Mouse (Mus musculus): Measurements from ENCODE around the gene Tex19.1.

The Tex19.1 gene

DNA sequence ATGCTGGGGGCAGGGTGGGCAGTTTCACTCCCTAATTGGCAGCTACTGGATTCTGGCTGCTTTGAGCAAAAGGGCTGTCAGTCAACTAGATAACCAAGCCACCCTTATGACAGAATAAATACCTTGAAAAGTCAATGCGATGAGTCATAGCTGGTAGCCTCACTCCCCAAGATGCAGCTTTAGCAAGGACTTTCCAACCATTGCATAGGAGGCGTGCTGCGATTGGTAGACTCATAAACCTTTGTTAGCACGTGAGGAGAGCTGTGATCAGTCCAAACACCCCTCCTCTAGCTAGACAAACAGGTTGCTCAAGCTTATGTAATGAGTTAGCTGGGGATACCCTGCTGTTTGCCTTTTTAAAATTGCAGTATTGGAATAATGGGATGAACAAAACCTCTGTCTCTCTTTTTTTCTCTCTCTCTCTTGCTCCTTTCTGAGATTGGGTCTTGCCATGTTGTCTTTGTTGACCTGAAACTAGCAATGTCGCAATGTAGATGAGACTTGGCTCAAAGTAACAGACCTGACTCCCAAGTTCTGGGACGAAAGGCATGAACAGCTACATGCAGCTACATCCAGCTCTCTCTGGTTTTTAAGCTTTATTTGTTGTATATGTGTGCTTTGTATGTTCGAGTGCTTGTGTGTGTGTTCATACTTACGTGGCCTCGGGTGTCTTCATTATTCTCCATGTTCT is 2.5 kb upstream of the Tex19.1 start:
- no peak for DNase-seq (ENCODE audit: low spot score in 2 of 2)

GRCm38 (mm10) chr11:121148193-121148592 is 2.2 kb downstream of the Tex19.1 start:
- no peak for DNase-seq (ENCODE audit: low spot score in 2 of 2)

DNA sequence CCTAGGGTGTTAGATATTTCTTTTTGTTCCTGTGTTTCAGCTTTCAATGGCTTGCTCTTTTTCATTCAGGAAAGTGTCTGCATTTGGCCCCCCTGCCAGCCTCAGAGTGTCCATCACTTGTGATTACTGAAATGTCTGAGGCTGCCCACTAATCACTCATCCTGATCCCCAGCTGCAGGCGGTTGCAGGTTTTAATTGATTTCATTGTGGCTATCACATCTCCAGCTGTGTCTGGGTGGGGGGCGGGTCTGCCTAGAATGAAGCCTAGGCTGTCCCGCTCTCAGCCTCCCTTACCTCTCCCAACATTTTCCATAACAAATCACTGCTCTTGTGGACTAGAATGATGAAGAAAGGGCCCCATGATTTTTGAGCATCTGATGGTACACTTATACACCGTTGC is 8.3 kb downstream of the Tex19.1 start:
- DNase-seq (ENCODE audit: low spot score in 2 of 2), result no peak

DNA sequence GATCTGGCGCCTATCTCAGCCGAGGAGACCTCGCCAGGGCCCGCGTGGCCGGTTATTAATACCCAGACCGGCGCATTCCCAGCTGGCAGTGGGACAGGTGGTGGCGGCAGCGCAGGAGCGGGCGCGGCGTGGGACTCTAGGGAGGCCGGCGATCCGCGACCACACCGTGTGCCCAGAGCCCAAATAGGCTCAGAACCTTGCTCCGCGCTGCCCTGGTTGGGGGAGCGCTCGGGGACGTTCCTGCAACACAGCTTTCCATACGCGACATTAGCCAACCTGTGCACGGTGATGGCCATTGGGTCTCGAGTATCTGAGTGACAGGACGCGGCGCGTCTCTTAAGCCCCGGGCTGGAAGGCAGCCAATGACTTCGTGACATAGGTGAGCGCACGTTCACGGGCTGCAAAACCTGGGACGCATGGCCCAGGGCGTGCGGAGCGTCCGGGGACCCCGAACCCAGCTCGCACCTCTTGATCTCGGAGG is 10.5 kb downstream of the Tex19.1 start:
- DNase-seq (ENCODE audit: low spot score in 2 of 2), result no peak

GRCm38 (mm10) chr11:121159971-121160370 is 14.0 kb downstream of the Tex19.1 start, which contains the start of gene Uts2r:
TSS of gene Uts2r (plus strand) at chr11:121160271.
- no peak for DNase-seq (ENCODE audit: low spot score in 2 of 2)

GRCm38 (mm10) chr11:121160636-121161346 is 14.8 kb downstream of the Tex19.1 start:
- DNase-seq (ENCODE audit: low spot score in 2 of 2), result no peak

GRCm38 (mm10) chr11:121163751-121164150 is 17.8 kb downstream of the Tex19.1 start:
- DNase-seq (ENCODE audit: low spot score in 2 of 2), result no peak

GRCm38 (mm10) chr11:121173203-121173602 is 27.3 kb downstream of the Tex19.1 start:
- no peak for DNase-seq (ENCODE audit: low spot score in 2 of 2)

- DNase-seq (ENCODE audit: low spot score in 2 of 2), result no peak
Observed at GRCm38 (mm10) chr11:121174234-121174633, 28.3 kb downstream of the Tex19.1 start.

- DNase-seq (ENCODE audit: low spot score in 2 of 2), result no peak
Observed at GRCm38 (mm10) chr11:121176285-121177270, 30.6 kb downstream of the Tex19.1 start.

DNA sequence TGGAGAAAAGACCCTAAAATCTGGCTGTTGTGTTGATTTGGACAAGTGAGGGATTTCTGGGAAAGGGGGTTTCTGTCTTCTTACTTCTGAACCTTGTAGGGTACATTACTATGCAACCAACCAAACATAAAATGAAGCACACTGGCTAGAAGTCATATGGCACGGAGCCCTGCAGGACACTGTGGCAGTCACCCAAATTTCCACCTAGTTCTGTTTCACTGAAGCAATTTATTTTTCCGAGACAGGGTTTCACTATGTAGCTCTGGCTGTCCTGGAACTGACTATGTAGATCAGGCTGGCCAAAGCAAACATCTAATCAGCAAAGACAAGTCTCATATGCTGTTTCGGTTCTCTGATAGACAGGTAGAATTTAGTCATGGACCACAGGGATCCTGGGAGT is 43.7 kb downstream of the Tex19.1 start:
- no peak for DNase-seq (ENCODE audit: low spot score in 2 of 2)

DNA sequence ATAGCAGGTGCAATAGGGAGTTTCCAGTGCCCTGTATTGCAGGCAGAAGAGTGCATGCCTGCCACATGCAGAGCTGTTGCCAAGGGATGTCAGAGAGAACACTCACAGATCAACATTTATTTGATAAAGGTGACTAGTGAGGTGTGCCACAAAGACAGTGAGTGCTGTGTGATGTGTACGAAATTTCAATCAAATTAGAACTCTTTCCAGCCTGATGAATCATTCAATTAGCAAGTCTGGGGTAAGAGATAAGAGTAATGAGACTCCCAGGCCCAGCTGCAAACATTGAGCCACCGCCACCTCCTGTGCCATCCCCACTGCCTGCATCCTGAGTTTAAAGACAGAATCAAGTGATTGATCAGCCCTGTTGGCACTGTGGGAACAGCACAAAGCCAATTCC is 46.8 kb downstream of the Tex19.1 start:
- DNase-seq (ENCODE audit: low spot score in 2 of 2), result no peak

- DNase-seq (ENCODE audit: low spot score in 2 of 2), result no peak
Observed at GRCm38 (mm10) chr11:121193415-121193814, 47.5 kb downstream of the Tex19.1 start.
